Mouse (Mus musculus) CH12.LX (cell line): ENCODE results near the gene Fgfr2. TPM values are rescaled to one million over a fixed set of nuclear protein-coding genes. Genes with fewer than 3 reads are reported as not detected.

ENCODE experiments used
- DNase-seq: peaks from one replicate; pipeline ENCODE4 v3.0.0-alpha.2; 2013; ENCODE audit errors: extremely low read depth
- H3K27ac ChIP-seq: 2 replicates; pipeline ENCODE4 v1.5.1; 2012; ENCODE audit warnings: low read depth, mild to moderate bottlenecking, control low read depth, moderate library complexity; ENCODE audit not compliant: insufficient read depth
- H3K27me3 ChIP-seq: replicated peaks from 2 replicates; pipeline ENCODE3; 2012; ENCODE audit warnings: inconsistent platforms
- H3K36me3 ChIP-seq, 2 experiments: replicated peaks in 1 of 2; 2 replicates each; pipeline versions ENCODE3 to v1.6.1; 2012; ENCODE audit warnings: inconsistent platforms in 1 of 2, low read length in 1 of 2, mild to moderate bottlenecking in 1 of 2, mixed read lengths in 1 of 2, moderate library complexity in 1 of 2; ENCODE audit not compliant: control insufficient read depth in 1 of 2, insufficient read depth in 1 of 2
- H3K4me1 ChIP-seq, 2 experiments: 2 replicates each; pipeline ENCODE4 v1.6.1; 2012; ENCODE audit warnings: inconsistent platforms in 1 of 2, moderate library complexity in 1 of 2; ENCODE audit not compliant: insufficient read depth in 2 of 2, control insufficient read depth in 1 of 2
- H3K4me2 ChIP-seq: 2 replicates; pipeline ENCODE4 v1.6.1; 2012; ENCODE audit warnings: low read depth, mild to moderate bottlenecking, control low read depth; ENCODE audit not compliant: poor library complexity, insufficient read depth, severe bottlenecking
- H3K4me3 ChIP-seq, 3 experiments: fragments of 150-350 bp in 1 of 3; sonication (generic) in 1 of 3; replicated peaks in 1 of 3; 2 replicates each; pipeline versions ENCODE3 to v1.5.1; 2011 to 2012; ENCODE audit warnings: low read depth in 2 of 3, low read length in 2 of 3, mild to moderate bottlenecking in 2 of 3, moderate library complexity in 2 of 3, control low read depth in 1 of 3, improper control_type of control experiment in 1 of 3, inconsistent platforms in 1 of 3, mixed read lengths in 1 of 3; ENCODE audit not compliant: poor library complexity in 1 of 3
- H3K79me2 ChIP-seq: replicated peaks from 2 replicates; pipeline ENCODE4 v1.6.1; 2012; ENCODE audit warnings: mild to moderate bottlenecking, moderate library complexity; ENCODE audit not compliant: control insufficient read depth, poor library complexity, insufficient read depth, severe bottlenecking; ENCODE audit errors: extremely low read depth
- H3K9ac ChIP-seq: 2 replicates; pipeline ENCODE4 v1.6.1; 2012; ENCODE audit warnings: low read depth, mild to moderate bottlenecking, control low read depth, moderate library complexity; ENCODE audit not compliant: insufficient read depth
- H3K9me3 ChIP-seq: replicated peaks from 2 replicates; pipeline ENCODE3; 2012; ENCODE audit warnings: low read length, inconsistent platforms, mixed read lengths
- BHLHE40 ChIP-seq: IDR thresholded peaks from 2 replicates; pipeline ENCODE4 v1.6.1; 2011; ENCODE audit warnings: mild to moderate bottlenecking, low read depth, low read length, improper control_type of control experiment
- CHD2 ChIP-seq: IDR thresholded peaks from 2 replicates; pipeline ENCODE4 v1.6.1; 2011; ENCODE audit warnings: low read length, improper control_type of control experiment
- GABPA ChIP-seq: IDR thresholded peaks from 2 replicates; pipeline ENCODE4 v1.6.1; 2012; ENCODE audit warnings: low read depth, low read length, improper control_type of control experiment, inconsistent platforms; ENCODE audit not compliant: insufficient replicate concordance
- IRF4 ChIP-seq: IDR thresholded peaks from 2 replicates; pipeline ENCODE4 v1.6.1; 2014; ENCODE audit warnings: low read depth, mild to moderate bottlenecking, inconsistent platforms, low read length, improper control_type of control experiment
- JUN ChIP-seq: IDR thresholded peaks from 2 replicates; pipeline ENCODE4 v1.6.1; 2011; ENCODE audit warnings: low read depth, mild to moderate bottlenecking, low read length, improper control_type of control experiment, moderate library complexity; ENCODE audit not compliant: insufficient read depth
- KAT2A ChIP-seq: IDR thresholded peaks from 2 replicates; pipeline ENCODE4 v1.6.1; 2012; ENCODE audit warnings: low read length, improper control_type of control experiment, inconsistent platforms; ENCODE audit not compliant: insufficient replicate concordance
- MAFK ChIP-seq: IDR thresholded peaks from 2 replicates; pipeline ENCODE4 v1.6.1; 2011; ENCODE audit warnings: low read length, improper control_type of control experiment; ENCODE audit not compliant: insufficient replicate concordance
- MXI1 ChIP-seq: IDR thresholded peaks from 2 replicates; pipeline ENCODE4 v1.6.1; 2011; ENCODE audit warnings: mild to moderate bottlenecking, low read depth, low read length, improper control_type of control experiment
- MYC ChIP-seq: IDR thresholded peaks from 2 replicates; pipeline ENCODE4 v1.6.1; 2011; ENCODE audit warnings: low read depth, mild to moderate bottlenecking, improper control_type of control experiment, low read length
- NRF1 ChIP-seq: IDR thresholded peaks from 2 replicates; pipeline ENCODE4 v1.6.1; 2014; ENCODE audit warnings: low read depth, mild to moderate bottlenecking, inconsistent platforms, low read length, improper control_type of control experiment, moderate library complexity
- PAX5 ChIP-seq: IDR thresholded peaks from 2 replicates; pipeline ENCODE4 v1.6.1; 2012; ENCODE audit warnings: low read length, inconsistent platforms, mixed read lengths
- POLR2AphosphoS2 ChIP-seq: IDR thresholded peaks from 2 replicates; pipeline ENCODE4 v1.6.1; 2011; ENCODE audit warnings: low read depth, low read length, improper control_type of control experiment
- SIN3A ChIP-seq: IDR thresholded peaks from 2 replicates; pipeline ENCODE4 v1.6.1; 2012; ENCODE audit warnings: low read length, improper control_type of control experiment, inconsistent platforms
- TBP ChIP-seq: conservative IDR thresholded peaks from 2 replicates; pipeline ENCODE4 v1.6.1; 2011; ENCODE audit warnings: low read depth, low read length, improper control_type of control experiment
- UBTF ChIP-seq: IDR thresholded peaks from 2 replicates; pipeline ENCODE4 v1.6.1; 2012; ENCODE audit warnings: low read depth, mild to moderate bottlenecking, inconsistent platforms, low read length, improper control_type of control experiment, moderate library complexity
- USF1 ChIP-seq: IDR thresholded peaks from 2 replicates; pipeline ENCODE4 v1.6.1; 2014; ENCODE audit warnings: low read depth, mild to moderate bottlenecking, inconsistent platforms, low read length, improper control_type of control experiment
- USF2 ChIP-seq: conservative IDR thresholded peaks from 2 replicates; pipeline ENCODE4 v1.6.1; 2011; ENCODE audit warnings: low read depth, low read length, improper control_type of control experiment
- ZC3H11A ChIP-seq: IDR thresholded peaks from 2 replicates; pipeline ENCODE4 v1.6.1; 2012; ENCODE audit warnings: low read depth, mild to moderate bottlenecking, inconsistent platforms, low read length, improper control_type of control experiment
- ZKSCAN1 ChIP-seq: IDR thresholded peaks from 2 replicates; pipeline ENCODE4 v1.6.1; 2012; ENCODE audit warnings: low read depth, inconsistent platforms, low read length, improper control_type of control experiment, borderline replicate concordance
- ZMIZ1 ChIP-seq: IDR thresholded peaks from 2 replicates; pipeline ENCODE4 v1.6.1; 2012; ENCODE audit warnings: low read depth, mild to moderate bottlenecking, inconsistent platforms, low read length, improper control_type of control experiment
- dilution Hi-C: fragments of 300-500 bp; cut with MboI; formaldehyde crosslinking; loops from 2 replicates; pipeline ENCODE4 v1.14.3; 2020; ENCODE audit warnings: low sequenced_read_pairs; ENCODE audit not compliant: extremely low pct_unique_long_range_greater_than_20kb, extremely low pct_ligation_motif_present
- in situ Hi-C: fragments of 300-500 bp; cut with MboI; formaldehyde crosslinking; loops from 3 replicates; pipeline ENCODE4 v1.14.3; 2019; ENCODE audit warnings: low sequenced_read_pairs, low pct_ligation_motif_present, low pct_unique_long_range_greater_than_20kb, mixed read lengths
- polyA plus RNA-seq: library from polyadenylated mRNA; unstranded; fragments of >175 nt; gene quantifications from 2 replicates; pipeline ENCODE4 v1.2.1, GENCODE M21; 2012; ENCODE audit warnings: low read depth; ENCODE audit not compliant: insufficient read length
- total RNA-seq, 2 experiments: library from RNA; depleted of rRNA; stranded (reverse); fragments of 300-350 nt in 1 of 2; fragments of >200 nt in 1 of 2; gene quantifications; 2 replicates each; pipeline ENCODE4 v1.2.3; 2012 to 2014

Fgfr2 gene
- total and polyA plus RNA-seq, 3 experiments: not detected

DNA sequence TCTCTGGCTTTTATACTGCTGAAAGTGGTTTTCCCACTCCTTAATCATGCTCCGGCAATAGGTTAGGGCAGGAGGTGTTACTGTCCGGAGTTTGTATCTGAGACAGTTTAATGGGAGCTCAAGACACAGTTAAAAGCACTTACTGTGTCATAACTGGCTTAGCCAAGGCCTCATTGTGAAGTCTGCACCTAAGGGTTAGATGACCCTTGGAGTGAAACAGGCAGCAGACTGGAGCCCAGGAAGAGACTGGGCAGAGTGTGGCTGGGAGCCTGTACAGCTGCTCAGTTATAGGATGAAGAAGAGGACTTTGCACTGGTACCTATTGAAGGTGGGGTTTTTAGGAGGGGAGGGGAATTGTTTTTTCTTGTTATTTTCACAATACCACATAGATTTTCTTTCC lies 1976.9 kb downstream of the Fgfr2 start, which contains the start of gene 4933402N03Rik:
Gene 4933402N03Rik (minus strand): TSS at position 101 of the 400 bp plus-strand sequence.
- in situ Hi-C loops: no loop called here
- H3K36me3 ChIP-seq: no peaks in the 10 kb centered on the region
- H3K27ac ChIP-seq: no peak within 1 kb of the TSS
- no peak within 1 kb of the TSS for H3K4me3 ChIP-seq
- H3K4me2 ChIP-seq: no peak within 1 kb of the TSS
- DNase-seq: no peak
- no peaks in the 10 kb centered on the region for H3K4me1 ChIP-seq
- no peaks in the 10 kb centered on the region for H3K9me3 ChIP-seq
- peaks cover 64% of the 10 kb centered on the region for H3K27me3 ChIP-seq
- H3K9ac ChIP-seq: no peak within 1 kb of the TSS
- no peak for TF ChIP-seq MYC
- TF ChIP-seq ZMIZ1: no peak
- TF ChIP-seq BHLHE40: no peak
- no peak for TF ChIP-seq UBTF
- TF ChIP-seq GABPA: no peak
- no peak for TF ChIP-seq IRF4
- TF ChIP-seq TBP: no peak
- no peak for TF ChIP-seq ZC3H11A
- TF ChIP-seq ZKSCAN1: no peak
- no peak for TF ChIP-seq MAFK
- TF ChIP-seq USF1: no peak
- no peak for TF ChIP-seq KAT2A
- no peak for TF ChIP-seq CHD2
- no peak for TF ChIP-seq USF2
- TF ChIP-seq NRF1: no peak
- TF ChIP-seq, all 38 proteins: peak for 0
- H3K79me2 ChIP-seq: no peaks in the 10 kb centered on the region
- dilution Hi-C loops: no loop called here

DNA sequence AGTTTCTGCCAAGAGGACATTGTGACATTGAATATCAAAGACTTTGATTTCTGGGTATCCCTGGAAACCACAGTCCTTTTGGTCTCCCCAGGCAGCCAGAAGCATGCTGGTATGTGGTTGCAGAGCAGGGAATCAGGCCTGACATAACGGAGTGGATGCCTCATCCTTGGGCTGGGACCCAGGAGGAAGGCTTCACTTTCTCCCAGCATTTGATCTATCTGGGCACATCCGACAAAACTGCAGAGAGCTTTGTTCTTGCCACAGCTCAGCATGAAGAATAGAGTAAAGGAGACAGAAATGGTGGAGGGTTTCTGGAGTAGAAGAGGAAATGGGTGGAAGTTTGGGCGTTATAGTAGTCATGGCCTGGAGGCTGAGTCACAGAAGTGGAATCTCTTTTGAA lies 1990.0 kb downstream of the Fgfr2 start:
- H3K36me3 ChIP-seq: no peaks in the 10 kb centered on the region
- TF ChIP-seq POLR2AphosphoS2: no peak
- TF ChIP-seq PAX5: no peak
- TF ChIP-seq MXI1: no peak
- TF ChIP-seq SIN3A: no peak
- no peak for TF ChIP-seq JUN
- TF ChIP-seq, all 38 proteins: peak for 0
- no peak overlapping the region for H3K4me3 ChIP-seq
- peaks cover 74% of the 10 kb centered on the region for H3K27me3 ChIP-seq
- in situ Hi-C loops (no loop called here), dilution Hi-C loops (no loop called here)
- H3K4me1 ChIP-seq: no peaks in the 10 kb centered on the region
- H3K27ac ChIP-seq: no peak overlapping the region
- no peaks in the 10 kb centered on the region for H3K79me2 ChIP-seq
- no peaks in the 10 kb centered on the region for H3K9me3 ChIP-seq
- no peak for DNase-seq
- H3K4me2 ChIP-seq: no peak overlapping the region
- no peak overlapping the region for H3K9ac ChIP-seq
